Mouse (Mus musculus): ENCODE results near the gene Ank2. TPM values are rescaled to one million over a fixed set of nuclear protein-coding genes. Genes with fewer than 3 reads are reported as not detected.

The Ank2 gene
- total RNA-seq, 2 experiments from 2014 or later, result 675 to 811 TPM

- DNase-seq (ENCODE audit: extremely low spot score in 1 of 2, low spot score in 1 of 2), result no peak
These were observed 554.3 kb downstream of the Ank2 start for GRCm38 (mm10) chr3:126944838-126945237.

DNA sequence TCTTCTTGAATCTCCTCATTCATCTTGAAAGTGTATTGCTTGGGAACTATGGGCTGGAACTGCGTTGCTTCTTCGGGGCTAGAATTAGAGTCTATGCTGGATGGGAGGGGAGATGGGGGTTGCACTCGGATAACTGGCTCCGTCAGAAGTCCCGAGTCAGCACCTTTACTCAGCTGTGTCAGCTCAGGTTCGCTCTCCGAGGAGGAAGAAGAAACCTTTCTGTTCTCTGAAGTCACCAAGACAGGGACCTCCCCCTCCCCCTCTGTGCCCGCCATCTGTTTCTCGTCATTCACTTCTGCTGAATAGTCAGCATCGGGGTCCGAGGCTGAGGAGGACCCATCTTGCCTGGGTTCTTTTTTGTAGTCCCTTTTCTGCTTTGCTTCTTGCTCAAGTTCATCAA lies 555.1 kb downstream of the Ank2 start:
- DNase-seq (ENCODE audit: extremely low spot score in 1 of 2, low spot score in 1 of 2), result no peak

- no peak for DNase-seq (ENCODE audit: extremely low spot score in 1 of 2, low spot score in 1 of 2)
These were observed 558.7 kb downstream of the Ank2 start for GRCm38 (mm10) chr3:126940452-126940851.

DNA sequence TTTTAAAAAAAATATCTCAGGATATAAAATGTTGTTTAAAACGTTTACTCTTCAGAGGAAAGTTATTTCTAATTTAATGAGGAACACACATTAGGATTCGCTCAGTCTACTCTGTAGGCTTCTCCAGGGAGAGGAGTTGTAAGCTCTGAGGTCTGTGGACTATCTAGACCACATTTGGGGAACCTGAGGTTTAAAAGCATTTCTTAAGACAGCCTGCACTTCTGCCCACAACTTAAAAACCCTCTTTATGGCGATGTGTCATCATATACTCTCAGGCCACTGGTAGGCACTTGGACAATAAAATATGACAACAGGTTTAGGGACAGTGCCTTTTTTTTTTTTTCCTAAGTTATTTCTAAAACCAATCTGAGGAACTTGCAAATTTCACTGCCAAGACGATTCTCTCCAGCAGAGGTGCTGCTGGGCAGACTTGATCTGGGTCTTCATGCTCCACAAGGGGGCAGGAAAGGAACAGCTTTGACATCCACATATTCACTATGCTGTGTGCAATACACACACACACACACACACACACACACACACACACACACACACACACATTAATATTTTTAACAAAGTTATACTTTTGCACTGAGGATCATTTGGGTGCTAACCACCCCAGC lies 567.2 kb downstream of the Ank2 start:
- no peak for DNase-seq (ENCODE audit: extremely low spot score in 1 of 2, low spot score in 1 of 2)

DNA sequence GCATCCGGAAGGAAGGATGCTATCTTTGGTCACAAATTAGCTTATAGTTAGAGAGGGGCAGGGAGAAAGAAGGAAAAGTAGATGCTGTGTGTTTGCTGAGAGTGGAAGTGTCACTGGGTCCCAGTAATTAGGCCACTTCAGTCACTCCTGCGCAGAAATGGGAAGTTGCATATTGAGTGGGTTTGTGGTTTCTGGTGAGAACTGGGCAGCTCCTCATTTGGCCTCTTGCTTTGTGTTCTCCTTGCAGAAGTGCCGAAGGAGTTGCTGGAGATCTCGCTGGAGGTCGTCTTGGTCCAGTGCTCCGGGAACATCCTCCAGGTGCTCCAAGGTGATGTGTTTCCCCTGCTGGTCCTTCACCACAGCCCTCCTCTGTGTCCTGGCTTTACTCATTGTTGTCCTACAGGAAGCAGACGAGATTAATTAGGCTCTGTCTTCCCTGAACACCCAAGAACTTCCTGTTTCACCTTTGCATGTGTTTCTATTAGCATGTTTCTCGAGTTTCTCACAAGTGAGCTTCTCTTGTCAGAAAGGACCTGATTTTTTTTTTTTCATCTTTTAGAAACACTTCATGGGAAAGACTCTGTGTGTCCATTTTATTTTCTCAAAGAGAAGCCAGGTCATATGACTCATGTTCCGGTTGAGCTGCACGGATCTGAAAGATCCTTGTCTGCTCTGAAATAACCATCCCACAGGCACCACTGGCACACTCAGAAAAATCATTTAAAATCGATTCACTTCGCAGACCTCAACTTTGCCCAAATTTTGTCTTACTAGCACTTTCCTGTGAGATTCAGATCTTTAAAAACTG lies 575.4 kb downstream of the Ank2 start:
- DNase-seq (ENCODE audit: extremely low spot score in 1 of 2, low spot score in 1 of 2), result peak in 1 of 2 experiments; percentile 4

- DNase-seq (ENCODE audit: extremely low spot score in 1 of 2, low spot score in 1 of 2), result no peak
These were observed 577.2 kb downstream of the Ank2 start for GRCm38 (mm10) chr3:126921941-126922340.

DNA sequence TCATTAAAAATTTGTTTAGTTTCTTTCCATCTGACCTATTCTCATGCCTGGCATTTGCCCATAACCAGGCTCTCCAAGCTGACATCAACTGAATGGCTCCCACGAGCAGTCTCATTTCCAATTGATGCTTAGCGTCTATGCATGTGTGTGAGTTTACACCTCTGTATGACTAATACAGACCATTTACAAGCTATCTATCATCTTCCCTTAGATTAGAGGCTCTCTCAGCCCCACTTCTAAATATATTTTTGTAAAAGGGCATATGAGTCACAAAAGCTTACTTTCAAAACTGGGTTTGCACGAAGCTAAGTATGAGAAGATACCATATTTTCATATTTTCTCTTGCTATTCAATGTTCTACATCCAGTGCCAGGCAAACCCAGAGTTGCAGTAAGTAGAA lies 578.9 kb downstream of the Ank2 start:
- DNase-seq (ENCODE audit: extremely low spot score in 1 of 2, low spot score in 1 of 2), result no peak

DNA sequence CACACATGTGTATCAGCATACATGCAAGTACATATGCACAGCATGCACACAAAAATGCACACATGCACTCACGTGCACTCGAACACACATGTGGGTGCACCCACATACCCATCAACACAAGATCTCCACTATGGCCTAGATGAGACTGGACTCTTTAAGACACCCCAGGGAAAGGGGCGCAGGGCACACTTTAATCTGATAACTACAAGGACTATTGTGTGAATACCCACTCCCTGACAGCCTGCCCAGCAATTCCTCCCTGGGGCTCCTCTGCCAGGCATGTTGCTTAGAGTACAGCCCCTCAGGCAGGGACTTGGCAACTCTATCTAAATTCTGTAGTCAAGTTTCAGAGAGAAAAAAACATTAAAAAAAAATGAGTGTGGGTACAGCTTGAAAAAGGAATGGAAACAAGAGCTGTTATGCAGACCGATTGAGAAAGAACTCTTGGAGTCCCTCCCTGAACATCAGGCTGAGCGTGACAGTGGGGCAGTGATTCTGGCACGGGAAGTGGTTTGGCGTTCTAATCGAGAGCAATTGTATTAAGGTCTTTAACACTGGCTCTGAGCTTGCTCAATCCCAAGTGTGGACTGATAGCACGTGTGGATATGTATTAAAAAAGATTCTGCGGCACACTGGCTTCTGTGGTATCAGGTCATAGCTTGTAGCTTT lies 580.2 kb downstream of the Ank2 start:
- DNase-seq (ENCODE audit: extremely low spot score in 1 of 2, low spot score in 1 of 2), result no peak

- DNase-seq (ENCODE audit: extremely low spot score in 1 of 2, low spot score in 1 of 2), result no peak
These were observed 582.8 kb downstream of the Ank2 start for GRCm38 (mm10) chr3:126916381-126916780.

DNA sequence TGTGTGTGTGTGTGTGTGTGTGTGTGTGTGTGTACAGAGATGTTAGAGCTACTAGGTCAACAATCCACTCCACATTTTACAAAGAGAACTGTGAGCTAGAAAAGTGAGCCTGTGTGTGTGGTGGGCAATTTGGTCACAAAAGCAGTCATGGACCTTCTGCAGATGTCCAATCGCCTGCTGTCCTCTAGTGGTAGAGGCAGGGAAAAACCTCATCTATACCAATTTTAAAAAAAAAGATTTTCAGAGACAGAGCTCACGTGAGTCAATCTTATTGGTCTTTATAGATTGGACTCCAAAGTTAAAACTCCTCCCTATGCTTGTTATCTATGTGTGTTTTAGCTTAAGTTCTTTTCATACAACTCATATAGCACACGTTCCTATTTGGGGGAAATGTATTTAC lies 595.6 kb downstream of the Ank2 start:
- peak in 1 of 2 experiments; percentile 24 for DNase-seq (ENCODE audit: extremely low spot score in 1 of 2, low spot score in 1 of 2)

GRCm38 (mm10) chr3:126886644-126887043 lies 612.5 kb downstream of the Ank2 start:
- DNase-seq (ENCODE audit: extremely low spot score in 1 of 2, low spot score in 1 of 2), result no peak

GRCm38 (mm10) chr3:126886090-126886489 lies 613.1 kb downstream of the Ank2 start:
- no peak for DNase-seq (ENCODE audit: extremely low spot score in 1 of 2, low spot score in 1 of 2)

DNA sequence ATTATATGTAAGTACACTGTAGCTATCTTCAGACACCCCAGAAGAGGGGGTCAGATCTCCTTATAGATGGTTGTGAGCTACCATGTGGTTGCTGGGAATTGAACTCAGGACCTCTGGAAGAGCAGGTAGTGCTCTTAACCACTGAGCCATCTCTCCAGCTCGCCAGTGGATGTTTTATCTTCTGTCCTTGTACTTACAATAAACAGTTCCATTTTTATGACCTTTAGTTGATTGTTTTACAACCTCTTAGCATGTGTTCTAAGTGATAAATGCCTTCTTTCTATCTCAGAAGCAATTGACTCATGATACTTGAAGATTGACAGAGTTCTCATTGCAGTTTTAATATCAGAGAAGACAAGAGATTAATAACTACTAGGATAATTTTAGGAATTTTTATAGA lies 620.9 kb downstream of the Ank2 start:
- no peak for DNase-seq (ENCODE audit: extremely low spot score in 1 of 2, low spot score in 1 of 2)

Small RNA genes within 50 kb of the gene (microRNA-seq; reads per million reads assigned to microRNA genes)
- gene Gm44494 (0 reads per million in 2 experiments), gene Mir302a (0 to 0.18 reads per million in 2 experiments), gene Mir302b (0.18 to 0.40 reads per million in 2 experiments), gene Mir302c (0 reads per million in 2 experiments), gene Mir302d (0 to 0.92 reads per million in 2 experiments), gene Mir367 (0 reads per million in 2 experiments)

Other genes starting within 250 kb of the Ank2 start
- 10 to 100 TPM; 16.0 to 17.4 TPM for gene Larp7, start 54.0 kb upstream of the Ank2 start, total RNA-seq (2021)
- gene Zgrf1, start 54.1 kb upstream of the Ank2 start, total RNA-seq (2021), result 1 to 10 TPM; 2.3 to 2.5 TPM
- 1 to 10 TPM; 1.7 TPM for gene Neurog2, start 133.8 kb upstream of the Ank2 start, total RNA-seq (2021)

Data from layer of hippocampus, postnatal 25 days (tissue).